Mouse (Mus musculus) right cerebral cortex, postnatal 36 days (tissue): ENCODE measurements at regions not wholly inside any gene's neighbourhood (a gene's known extent, or its start where the extent isn't known, plus 50 kb on each side); places are given as distances from the start of the nearest gene placed in this dataset.

ENCODE experiments used
- DNase-seq, 2 experiments: peaks; one replicate each; pipeline ENCODE4 v3.0.0; 2022; ENCODE audit warnings: low spot score in 2 of 2, mixed read lengths in 1 of 2

DNA sequence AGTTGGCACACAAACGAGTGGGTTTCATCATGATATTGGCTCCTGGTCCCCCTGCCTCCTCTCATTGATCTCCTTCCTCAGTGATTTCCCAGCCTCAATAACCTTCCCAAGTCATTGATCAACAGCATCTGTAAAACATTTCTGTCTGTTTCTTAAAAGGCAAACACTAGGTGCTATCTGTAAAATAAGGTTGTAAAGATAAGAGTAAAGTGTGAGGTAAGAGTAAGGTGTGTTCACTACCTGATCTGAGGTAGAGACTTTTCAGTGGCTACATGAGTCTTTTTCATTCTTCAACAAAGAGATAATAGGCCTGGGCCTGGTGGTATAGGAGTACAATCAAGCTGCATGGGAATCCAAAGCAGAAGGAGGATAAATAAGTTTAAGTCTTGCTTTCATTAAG is 55.7 kb downstream of the Plk2 start:
- DNase-seq = no peak

DNA sequence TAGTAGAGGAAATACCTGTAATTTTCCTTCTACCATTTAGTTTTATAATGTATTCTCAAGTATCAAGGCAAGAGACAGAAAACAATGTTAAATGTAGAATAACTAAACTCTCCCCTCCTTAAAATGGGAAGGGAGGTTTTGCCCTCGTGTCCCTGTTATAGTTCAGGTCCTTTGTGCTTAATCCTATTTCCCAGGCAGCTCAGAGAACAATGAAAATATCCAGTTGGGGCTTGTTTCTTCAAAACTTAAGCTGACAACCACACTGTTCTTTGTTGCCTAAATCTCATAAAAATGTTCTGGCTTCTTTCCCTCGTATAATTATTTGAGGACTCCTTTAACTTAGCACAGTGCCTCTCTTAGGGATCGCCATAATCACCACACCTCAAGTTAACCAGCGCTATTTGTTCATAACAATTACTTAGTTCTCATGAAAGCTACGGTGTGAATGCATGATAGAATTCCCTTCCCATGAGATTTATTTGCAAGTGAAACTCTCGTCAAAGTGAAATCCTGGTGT is 57.2 kb downstream of the Plk2 start:
- no peak for DNase-seq

GRCm38 (mm10) chr13:110455085-110455484 is 60.2 kb downstream of the Plk2 start:
- DNase-seq = peak; percentile 11 to 36

- no peak for DNase-seq
These were observed 60.8 kb downstream of the Plk2 start for GRCm38 (mm10) chr13:110455569-110456196.

- no peak for DNase-seq
These were observed 63.9 kb downstream of the Plk2 start for GRCm38 (mm10) chr13:110458701-110459100.

DNA sequence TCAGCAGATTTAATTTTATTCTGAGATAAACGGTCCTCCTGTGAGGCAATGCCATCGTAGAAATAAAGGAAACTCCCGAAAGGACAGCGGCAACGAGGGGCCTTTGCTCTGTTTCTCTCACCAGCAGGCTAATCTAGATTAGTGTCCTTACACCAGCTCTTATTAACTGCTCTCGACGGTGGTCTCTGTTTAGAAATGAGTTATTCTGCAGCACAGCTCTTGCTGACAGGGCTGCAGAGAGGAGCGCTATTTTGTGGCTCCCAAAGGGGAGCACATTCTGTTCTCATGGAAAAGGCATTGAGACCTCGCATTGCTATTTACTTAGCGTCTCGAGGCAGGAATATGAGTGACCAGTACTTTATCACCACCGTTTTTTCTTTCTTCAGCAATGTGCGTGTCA is 66.7 kb downstream of the Plk2 start:
- no peak for DNase-seq

- DNase-seq = no peak
These were observed 76.7 kb downstream of the Plk2 start for GRCm38 (mm10) chr13:110471526-110471925.

DNA sequence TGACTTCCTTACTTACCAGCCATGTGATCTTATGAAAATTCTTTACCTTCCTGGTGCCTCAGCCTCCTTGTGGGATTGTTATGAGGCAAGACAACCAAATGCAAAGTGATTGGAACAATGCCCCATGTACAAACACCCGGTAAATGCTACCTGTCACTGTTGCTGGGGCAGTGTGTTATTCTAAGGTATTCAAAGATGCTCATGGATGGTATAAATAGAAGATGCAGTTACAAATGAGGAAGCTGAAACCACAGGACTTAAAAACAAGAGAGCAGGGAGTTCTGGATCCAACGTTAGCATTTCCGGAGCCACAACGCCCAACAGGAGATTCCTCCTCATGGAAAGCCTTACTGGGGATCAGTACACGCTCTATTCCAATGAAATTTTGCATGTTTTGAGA is 82.9 kb downstream of the Plk2 start:
- DNase-seq = no peak

DNA sequence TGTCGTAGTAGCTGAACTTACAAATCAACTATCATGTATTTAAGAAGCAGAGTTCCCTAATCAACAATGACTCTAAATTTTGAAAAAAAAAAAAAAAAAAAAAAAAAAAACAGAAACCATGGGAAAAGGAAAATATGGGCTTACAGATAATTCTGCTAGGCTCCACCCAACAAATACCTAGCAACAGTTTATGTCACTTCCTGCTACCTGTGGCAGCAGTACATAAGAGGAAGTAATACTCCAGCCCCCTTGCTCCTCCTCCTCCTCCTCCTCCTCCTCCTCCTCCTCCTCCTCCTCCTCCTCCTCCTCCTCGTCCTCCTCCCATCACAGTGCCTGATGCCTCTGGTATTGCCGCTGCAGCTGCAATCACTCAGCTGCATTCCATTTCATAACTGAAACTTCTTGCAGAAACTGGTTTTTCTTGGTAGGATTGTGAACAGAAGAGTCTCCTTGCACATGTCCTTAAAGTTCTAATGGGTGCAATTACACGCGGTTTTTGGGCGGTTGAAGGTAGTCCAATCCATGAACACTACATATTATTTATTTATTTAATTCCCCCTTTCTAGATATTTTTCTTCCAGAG is 89.6 kb downstream of the Plk2 start:
- no peak for DNase-seq

GRCm38 (mm10) chr13:110485515-110485914 is 90.7 kb downstream of the Plk2 start:
- no peak for DNase-seq

DNA sequence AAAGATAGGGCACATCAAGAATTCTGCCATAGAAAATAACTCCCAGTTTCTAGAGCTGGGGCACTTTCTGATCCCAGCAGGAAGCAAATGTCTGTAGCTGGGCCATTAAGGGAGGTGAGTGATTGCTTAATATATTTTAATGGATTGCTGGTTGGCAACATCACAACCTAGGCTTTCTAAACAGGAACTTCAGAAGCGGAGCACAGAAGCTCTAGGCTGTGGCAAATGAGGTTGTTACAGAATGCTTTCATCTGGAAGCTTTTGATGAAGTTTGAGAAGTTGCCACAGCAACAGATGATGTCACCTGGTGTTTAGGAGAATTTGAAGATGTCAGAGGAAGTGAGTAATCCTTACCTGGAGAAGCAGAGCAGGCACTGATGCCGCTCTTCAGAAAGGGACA is 95.3 kb downstream of the Plk2 start:
- DNase-seq = no peak

DNA sequence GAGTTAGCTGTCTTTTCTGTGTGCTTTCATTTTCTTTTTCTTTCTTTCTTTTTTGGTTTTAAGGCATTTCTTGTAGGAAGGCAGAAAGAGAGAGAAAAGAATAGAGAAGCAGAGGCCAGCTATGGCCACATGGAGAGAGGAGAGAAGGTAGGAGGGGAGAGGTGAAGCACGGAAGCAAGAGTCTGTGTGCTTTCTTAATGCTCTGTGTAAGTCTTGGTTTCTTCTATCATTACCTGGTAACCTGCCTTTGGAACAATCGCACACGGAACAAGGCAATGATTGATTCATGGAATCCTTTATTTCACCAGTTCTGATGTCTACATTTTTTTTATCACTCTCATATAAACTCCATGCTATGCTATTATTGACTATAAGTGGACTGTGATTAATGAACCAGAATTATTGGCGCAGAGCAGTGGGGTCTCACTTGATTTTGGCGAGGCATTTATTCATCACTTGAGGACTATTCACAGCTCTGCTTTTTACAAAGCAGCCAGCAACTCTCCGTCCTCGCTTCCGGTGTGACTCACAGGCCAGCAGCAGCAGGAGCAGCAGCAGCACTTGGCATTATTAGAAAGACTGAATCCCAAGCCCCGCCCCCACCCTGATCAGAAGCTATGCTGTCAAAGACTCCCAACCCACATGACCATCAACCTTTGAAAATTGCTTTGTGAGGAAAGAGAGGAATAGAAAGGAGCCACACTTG is 97.6 kb downstream of the Plk2 start:
- peak; percentile 12 to 17 for DNase-seq

- DNase-seq = no peak
These were observed 98.2 kb downstream of the Plk2 start for GRCm38 (mm10) chr13:110493002-110493552.

DNA sequence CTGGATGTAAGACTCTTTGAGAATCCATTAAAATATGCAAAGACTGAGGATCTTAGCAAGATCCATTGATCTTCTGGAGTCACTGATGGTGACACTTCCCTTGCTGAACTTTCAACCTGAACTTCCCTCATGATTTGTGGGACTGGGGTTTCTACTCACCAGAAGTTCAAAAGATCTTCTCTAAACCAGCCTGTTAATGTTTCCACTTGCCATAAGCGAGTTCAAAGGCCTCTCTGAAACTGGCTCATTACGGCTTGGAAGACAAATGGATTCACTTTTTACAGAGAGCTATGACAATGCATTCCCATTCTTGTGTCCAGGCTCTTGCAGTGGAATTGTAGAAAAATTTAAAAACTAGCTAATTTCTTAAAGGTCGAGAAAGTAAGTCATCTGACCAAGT is 102.6 kb downstream of the Plk2 start:
- DNase-seq = no peak

DNA sequence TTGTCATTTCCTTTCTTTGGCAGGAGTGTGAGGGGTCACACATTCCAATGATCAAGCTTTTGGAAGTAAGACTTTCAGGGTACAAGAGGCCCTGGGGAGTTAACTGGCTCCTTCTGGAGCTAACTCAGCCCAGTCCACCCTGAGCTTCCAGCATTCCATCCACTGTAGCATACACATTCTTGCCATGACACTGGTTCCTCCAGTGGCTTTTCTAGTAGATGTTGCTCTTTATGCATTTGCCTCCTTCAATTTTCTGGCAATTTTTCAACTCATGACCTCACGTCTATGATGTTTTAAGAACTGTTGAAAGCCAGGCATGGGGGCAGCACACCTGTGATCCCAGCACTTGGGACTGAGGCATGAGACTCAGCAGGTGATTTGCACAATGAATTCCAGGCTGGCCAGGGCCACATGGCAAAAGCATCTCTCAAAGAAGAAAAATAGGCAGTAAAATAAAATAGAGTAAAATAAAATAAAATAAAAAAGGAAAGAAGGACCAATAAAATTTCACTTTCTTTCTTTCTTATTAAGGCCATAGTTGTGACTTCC is 113.0 kb downstream of the Plk2 start:
- DNase-seq = no peak

DNA sequence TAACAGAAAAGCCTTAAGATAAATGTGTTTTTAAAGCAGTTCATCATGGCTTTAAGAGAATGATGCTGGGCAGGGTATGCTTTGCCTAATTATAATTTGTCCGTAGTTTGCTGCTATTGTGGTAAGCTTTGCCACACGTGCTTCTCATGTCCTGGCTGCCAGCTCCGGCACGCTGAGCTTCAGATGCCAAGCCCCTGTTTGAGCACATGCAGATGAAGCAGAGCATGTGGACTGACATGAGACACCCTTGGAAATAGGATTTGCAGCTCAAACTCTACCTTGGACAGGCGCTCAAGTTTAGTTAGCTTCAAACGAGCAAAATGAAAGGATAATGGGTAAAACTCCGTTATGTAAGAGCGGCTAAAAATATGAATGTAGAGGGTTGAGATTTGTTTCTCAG is 123.1 kb downstream of the Plk2 start:
- DNase-seq = peak; percentile 22 to 56

DNA sequence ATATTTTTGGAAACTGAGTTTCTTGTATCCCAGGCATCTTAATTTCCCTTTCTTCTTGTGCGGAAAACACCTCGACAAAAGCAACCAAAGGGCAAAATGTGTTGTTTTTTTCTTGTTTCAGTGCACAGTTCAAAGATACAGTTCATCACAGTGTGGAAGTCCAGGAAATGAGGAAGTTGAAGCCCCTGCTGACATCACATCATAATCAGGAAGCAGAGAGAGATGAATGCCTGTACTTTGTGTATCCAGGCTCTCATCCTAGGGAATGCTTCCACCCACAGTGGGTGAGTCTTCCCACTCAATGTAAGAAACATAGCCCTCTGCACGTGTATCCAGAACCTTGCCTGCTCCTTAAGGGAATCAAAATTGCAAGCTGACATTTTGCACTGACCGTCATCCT is 128.1 kb downstream of the Plk2 start:
- DNase-seq = no peak

- no peak for DNase-seq
These were observed 132.8 kb downstream of the Plk2 start for GRCm38 (mm10) chr13:110527681-110528080.

DNA sequence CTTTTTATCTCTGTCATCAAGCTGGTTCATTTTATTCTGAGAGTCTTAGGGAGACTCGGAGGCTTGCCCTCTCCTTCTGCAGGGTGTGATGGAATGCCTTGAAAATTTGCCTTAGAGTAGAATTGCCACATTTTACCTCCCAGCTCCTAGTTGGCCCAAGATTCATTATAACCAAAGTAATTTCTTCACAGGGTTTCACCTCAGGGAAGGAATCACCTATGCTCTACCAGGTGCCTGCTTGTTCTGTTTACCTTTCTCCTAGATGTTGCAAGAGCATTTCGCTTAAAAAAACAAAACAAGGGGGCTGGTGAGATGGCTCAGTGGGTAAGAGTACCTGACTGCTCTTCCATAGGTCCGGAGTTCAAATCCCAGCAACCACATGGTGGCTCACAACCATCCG is 134.8 kb downstream of the Plk2 start:
- DNase-seq = no peak

DNA sequence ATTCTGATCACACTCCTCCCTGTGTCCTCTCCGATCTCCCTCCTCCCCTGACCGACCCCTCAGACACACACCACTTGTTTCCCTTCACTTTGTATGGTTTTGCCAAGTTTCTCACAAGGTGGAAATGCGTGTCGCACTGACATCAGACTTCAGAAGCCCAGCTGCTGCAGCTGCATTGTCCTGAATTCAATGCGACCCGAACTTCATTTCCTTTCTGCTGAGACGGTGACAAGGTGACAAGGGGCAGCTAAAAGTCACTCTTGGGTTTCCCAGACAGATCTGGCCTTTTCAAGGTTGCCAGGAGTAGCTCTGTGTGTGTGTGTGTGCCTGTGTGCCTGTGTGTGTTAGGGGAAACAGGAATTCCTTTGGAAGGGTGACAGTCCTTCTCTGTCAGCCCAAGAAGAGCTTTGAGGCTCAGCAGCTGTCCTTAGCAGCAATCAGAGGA is 139.5 kb downstream of the Plk2 start:
- no peak for DNase-seq

DNA sequence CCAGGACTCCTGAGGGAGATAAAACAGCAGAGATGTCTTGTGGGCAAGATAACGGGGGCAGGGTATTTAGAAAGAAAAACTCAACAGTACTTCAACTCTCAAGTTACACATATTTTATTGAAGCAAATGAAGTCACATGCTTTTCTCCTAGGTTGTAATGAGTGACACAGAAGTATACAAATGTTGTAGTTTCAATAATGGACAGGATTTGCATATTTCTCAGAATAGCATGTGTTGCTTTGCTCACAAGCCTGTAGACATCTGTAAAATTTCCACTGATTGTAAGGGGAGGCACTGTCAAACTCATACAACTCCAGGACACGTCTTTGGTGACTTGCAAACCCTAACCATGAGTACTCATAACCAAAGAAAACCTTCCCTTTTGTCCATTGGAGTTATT is 140.9 kb downstream of the Plk2 start:
- no peak for DNase-seq

DNA sequence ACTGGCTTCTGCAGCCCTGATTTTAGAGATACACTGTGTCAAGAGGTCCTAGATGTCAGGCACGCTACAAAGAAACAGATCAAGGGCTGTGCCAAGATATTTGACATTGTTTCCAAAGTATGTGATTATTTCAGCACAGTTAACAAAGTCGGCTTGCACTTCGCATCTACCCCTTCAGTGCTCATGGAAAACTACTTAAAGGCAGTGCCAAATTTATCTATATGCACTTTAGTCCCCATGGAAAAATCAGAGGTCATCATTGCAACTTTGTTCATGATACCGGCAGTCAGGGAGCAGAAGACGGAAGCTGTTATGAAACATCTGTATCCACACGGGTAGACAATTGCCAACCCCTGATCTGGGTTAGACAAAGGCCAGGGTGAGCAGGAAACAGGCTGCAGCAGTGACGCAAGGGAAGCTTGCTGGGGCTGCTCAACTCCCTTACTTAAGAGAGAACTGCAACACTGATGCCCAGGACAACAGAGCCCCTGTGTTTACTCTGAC is 143.2 kb downstream of the Plk2 start:
- no peak for DNase-seq
